Mouse (Mus musculus): ENCODE data around the gene Galnt6. TPM values are rescaled to one million over a fixed set of nuclear protein-coding genes. Genes with fewer than 3 reads are reported as not detected.

Gene Galnt6
- polyA plus RNA-seq, 1 experiment from 2014 or later = 0.87 TPM

GRCm38 (mm10) chr15:100754805-100755497 lies 25.8 kb upstream of the Galnt6 start:
- Histone ChIP-seq H3K9ac (replicated peaks; ENCODE audit: low read length) (peak overlapping the region; percentile 46), H3K36me3 (ENCODE audit: insufficient read depth, low read length) (no peaks in the 10 kb centered on the region), H3K4me1 (ENCODE audit: insufficient read depth, low read length) (peaks cover 15% of the 10 kb centered on the region), H3K4me2 (replicated peaks; ENCODE audit: low read depth, low read length) (peak overlapping the region; percentile 46), H3K27ac (ENCODE audit: low read length) (peak overlapping the region; percentile 43; the same call in 1 of the 2 replicates), H3K9me3 (ENCODE audit: low read length) (no peaks in the 10 kb centered on the region), H3K27me3 (ENCODE audit: insufficient read depth, low read length) (no peaks in the 10 kb centered on the region), H3K4me3 (ENCODE audit: low read length) (peak overlapping the region; percentile 22)
- ATAC-seq (ENCODE audit: low FRiP score, low TSS enrichment) = peak; percentile 70
- 7% methylated on average over 11 of the region's 11 CpGs for WGBS

GRCm38 (mm10) chr15:100754041-100754440 lies 24.9 kb upstream of the Galnt6 start:
- H3K4me1 ChIP-seq (ENCODE audit: insufficient read depth, low read length) = peaks cover 15% of the 10 kb centered on the region
- WGBS = 47% methylated on average over 7 of the region's 7 CpGs
- no peak overlapping the region for H3K9ac ChIP-seq (replicated peaks; ENCODE audit: low read length)
- no peaks in the 10 kb centered on the region for H3K9me3 ChIP-seq (ENCODE audit: low read length)
- no peak overlapping the region for H3K4me3 ChIP-seq (ENCODE audit: low read length)
- H3K27me3 ChIP-seq (ENCODE audit: insufficient read depth, low read length) = no peaks in the 10 kb centered on the region
- H3K4me2 ChIP-seq (replicated peaks; ENCODE audit: low read depth, low read length) = no peak overlapping the region
- H3K36me3 ChIP-seq (ENCODE audit: insufficient read depth, low read length) = no peaks in the 10 kb centered on the region
- ATAC-seq (ENCODE audit: low FRiP score, low TSS enrichment) = no peak
- H3K27ac ChIP-seq (ENCODE audit: low read length) = no peak overlapping the region

- Histone ChIP-seq H3K36me3 (ENCODE audit: insufficient read depth, low read length) (no peaks in the 10 kb centered on the region), H3K4me1 (ENCODE audit: insufficient read depth, low read length) (peaks cover 15% of the 10 kb centered on the region), H3K4me3 (ENCODE audit: low read length) (no peak overlapping the region), H3K9me3 (ENCODE audit: low read length) (no peaks in the 10 kb centered on the region), H3K4me2 (replicated peaks; ENCODE audit: low read depth, low read length) (no peak overlapping the region), H3K27ac (ENCODE audit: low read length) (no peak overlapping the region), H3K9ac (replicated peaks; ENCODE audit: low read length) (no peak overlapping the region), H3K27me3 (ENCODE audit: insufficient read depth, low read length) (no peaks in the 10 kb centered on the region)
- no peak for ATAC-seq (ENCODE audit: low FRiP score, low TSS enrichment)
- 67% methylated on average over 5 of the region's 5 CpGs for WGBS
These were observed 23.9 kb upstream of the Galnt6 start for GRCm38 (mm10) chr15:100753045-100753444.

- Histone ChIP-seq H3K4me3 (ENCODE audit: low read length) (no peak overlapping the region), H3K4me2 (replicated peaks; ENCODE audit: low read depth, low read length) (no peak overlapping the region), H3K27ac (ENCODE audit: low read length) (no peak overlapping the region), H3K27me3 (ENCODE audit: insufficient read depth, low read length) (no peaks in the 10 kb centered on the region), H3K4me1 (ENCODE audit: insufficient read depth, low read length) (peaks cover 16% of the 10 kb centered on the region), H3K9ac (replicated peaks; ENCODE audit: low read length) (no peak overlapping the region), H3K36me3 (ENCODE audit: insufficient read depth, low read length) (no peaks in the 10 kb centered on the region), H3K9me3 (ENCODE audit: low read length) (no peaks in the 10 kb centered on the region)
- 69% methylated on average over 2 of the region's 2 CpGs for WGBS
- no peak for ATAC-seq (ENCODE audit: low FRiP score, low TSS enrichment)
These were observed 23.3 kb upstream of the Galnt6 start for GRCm38 (mm10) chr15:100752439-100752838.

- Histone ChIP-seq H3K4me3 (ENCODE audit: low read length) (no peak overlapping the region), H3K36me3 (ENCODE audit: insufficient read depth, low read length) (no peaks in the 10 kb centered on the region), H3K4me1 (ENCODE audit: insufficient read depth, low read length) (peaks cover 13% of the 10 kb centered on the region), H3K27ac (ENCODE audit: low read length) (no peak overlapping the region), H3K27me3 (ENCODE audit: insufficient read depth, low read length) (no peaks in the 10 kb centered on the region), H3K9me3 (ENCODE audit: low read length) (no peaks in the 10 kb centered on the region), H3K4me2 (replicated peaks; ENCODE audit: low read depth, low read length) (no peak overlapping the region), H3K9ac (replicated peaks; ENCODE audit: low read length) (no peak overlapping the region)
- no peak for ATAC-seq (ENCODE audit: low FRiP score, low TSS enrichment)
- 68% methylated on average over 10 of the region's 10 CpGs for WGBS
These were observed 20.8 kb upstream of the Galnt6 start for GRCm38 (mm10) chr15:100749751-100750538.

GRCm38 (mm10) chr15:100748584-100748983 lies 19.4 kb upstream of the Galnt6 start:
- no peak overlapping the region for H3K4me3 ChIP-seq (ENCODE audit: low read length)
- H3K9me3 ChIP-seq (ENCODE audit: low read length) = no peaks in the 10 kb centered on the region
- H3K27ac ChIP-seq (ENCODE audit: low read length) = no peak overlapping the region
- H3K9ac ChIP-seq (replicated peaks; ENCODE audit: low read length) = no peak overlapping the region
- H3K4me1 ChIP-seq (ENCODE audit: insufficient read depth, low read length) = peaks cover 10% of the 10 kb centered on the region; the same call in 1 of the 2 replicates
- H3K27me3 ChIP-seq (ENCODE audit: insufficient read depth, low read length) = no peaks in the 10 kb centered on the region
- H3K4me2 ChIP-seq (replicated peaks; ENCODE audit: low read depth, low read length) = no peak overlapping the region
- WGBS = 84% methylated on average over 3 of the region's 3 CpGs
- H3K36me3 ChIP-seq (ENCODE audit: insufficient read depth, low read length) = no peaks in the 10 kb centered on the region
- 0 out of 2 replicates have a peak, but pooled peaks have one; percentile 35 for ATAC-seq (ENCODE audit: low FRiP score, low TSS enrichment)

- Histone ChIP-seq H3K27ac (ENCODE audit: low read length) (no peak overlapping the region), H3K27me3 (ENCODE audit: insufficient read depth, low read length) (no peaks in the 10 kb centered on the region), H3K36me3 (ENCODE audit: insufficient read depth, low read length) (no peaks in the 10 kb centered on the region), H3K9me3 (ENCODE audit: low read length) (no peaks in the 10 kb centered on the region), H3K4me2 (replicated peaks; ENCODE audit: low read depth, low read length) (peak overlapping the region; percentile 74), H3K9ac (replicated peaks; ENCODE audit: low read length) (0 out of 2 replicates have a peak overlapping the region, but pooled peaks have one; percentile 26), H3K4me3 (ENCODE audit: low read length) (peak overlapping the region; percentile 36), H3K4me1 (ENCODE audit: insufficient read depth, low read length) (peaks cover 10% of the 10 kb centered on the region; the same call in 1 of the 2 replicates)
- ATAC-seq (ENCODE audit: low FRiP score, low TSS enrichment) = peak; percentile 39; the same call in 1 of the 2 replicates
- 2% methylated on average over 25 of the region's 27 CpGs for WGBS
These were observed 18.2 kb upstream of the Galnt6 start for GRCm38 (mm10) chr15:100747121-100747963.

GRCm38 (mm10) chr15:100746478-100747120 lies 17.4 kb upstream of the Galnt6 start:
- 31% methylated on average over 6 of the region's 6 CpGs for WGBS
- H3K4me3 ChIP-seq (ENCODE audit: low read length) = peak overlapping the region; percentile 35
- ATAC-seq (ENCODE audit: low FRiP score, low TSS enrichment) = peak; percentile 63; the same call in 1 of the 2 replicates

GRCm38 (mm10) chr15:100743238-100743637 lies 14.1 kb upstream of the Galnt6 start:
- H3K27ac ChIP-seq (ENCODE audit: low read length) = no peak overlapping the region
- H3K4me1 ChIP-seq (ENCODE audit: insufficient read depth, low read length) = peaks cover 10% of the 10 kb centered on the region; the same call in 1 of the 2 replicates
- no peak overlapping the region for H3K4me2 ChIP-seq (replicated peaks; ENCODE audit: low read depth, low read length)
- H3K9ac ChIP-seq (replicated peaks; ENCODE audit: low read length) = no peak overlapping the region
- no peaks in the 10 kb centered on the region for H3K9me3 ChIP-seq (ENCODE audit: low read length)
- ATAC-seq (ENCODE audit: low FRiP score, low TSS enrichment) = no peak
- H3K27me3 ChIP-seq (ENCODE audit: insufficient read depth, low read length) = no peaks in the 10 kb centered on the region
- no peak overlapping the region for H3K4me3 ChIP-seq (ENCODE audit: low read length)
- 91% methylated on average over 6 of the region's 6 CpGs for WGBS
- H3K36me3 ChIP-seq (ENCODE audit: insufficient read depth, low read length) = no peaks in the 10 kb centered on the region

More at GRCm38 (mm10) chr15:100746478-100747120, 17.4 kb upstream of the Galnt6 start:
- Histone ChIP-seq H3K27ac (ENCODE audit: low read length) (no peak overlapping the region), H3K9me3 (ENCODE audit: low read length) (no peaks in the 10 kb centered on the region), H3K9ac (replicated peaks; ENCODE audit: low read length) (0 out of 2 replicates have a peak overlapping the region, but pooled peaks have one; percentile 26), H3K4me2 (replicated peaks; ENCODE audit: low read depth, low read length) (peak overlapping the region; percentile 74), H3K36me3 (ENCODE audit: insufficient read depth, low read length) (no peaks in the 10 kb centered on the region), H3K4me1 (ENCODE audit: insufficient read depth, low read length) (peaks cover 10% of the 10 kb centered on the region; the same call in 1 of the 2 replicates), H3K27me3 (ENCODE audit: insufficient read depth, low read length) (no peaks in the 10 kb centered on the region)
